Mouse (Mus musculus) midbrain, embryonic 14.5 days (tissue): ENCODE data around the gene Chuk. TPM values are rescaled to one million over a fixed set of nuclear protein-coding genes. Genes with fewer than 3 reads are reported as not detected.

ENCODE experiments used
- ATAC-seq: fragments of 200-750 bp; cut with Nextera tagmentation; 2 replicates; pipeline ENCODE4 v1.8.0; 2017; ENCODE audit warnings: moderate number of reproducible peaks, moderate library complexity; ENCODE audit not compliant: low FRiP score, low TSS enrichment
- DNase-seq: peaks from one replicate; pipeline ENCODE4 v3.0.0-alpha.2; 2015
- H3K27ac ChIP-seq: fragments of 300-500 bp; sonication (generic); replicated peaks from 2 replicates; pipeline ENCODE4 v1.5.1; 2014; ENCODE audit warnings: mild to moderate bottlenecking, low read depth, low read length, moderate library complexity
- H3K27me3 ChIP-seq: fragments of 300-500 bp; sonication (generic); 2 replicates; pipeline ENCODE4 v1.6.1; 2014; ENCODE audit warnings: low read length, control low read depth, mixed read lengths; ENCODE audit not compliant: control insufficient read depth, insufficient read depth
- H3K36me3 ChIP-seq: fragments of 300-500 bp; sonication (generic); 2 replicates; pipeline ENCODE4 v1.6.1; 2014; ENCODE audit warnings: low read length, control low read depth; ENCODE audit not compliant: control insufficient read depth, insufficient read depth
- H3K4me1 ChIP-seq: fragments of 300-500 bp; sonication (generic); 2 replicates; pipeline ENCODE4 v1.6.1; 2014; ENCODE audit warnings: mild to moderate bottlenecking, antibody characterized with exemption, low read length, control low read depth; ENCODE audit not compliant: control insufficient read depth, insufficient read depth
- H3K4me2 ChIP-seq: fragments of 300-500 bp; sonication (generic); 2 replicates; pipeline ENCODE4 v1.6.1; 2014; ENCODE audit warnings: mild to moderate bottlenecking, low read length, moderate library complexity
- H3K4me3 ChIP-seq: fragments of 300-500 bp; sonication (generic); replicated peaks from 2 replicates; pipeline ENCODE4 v1.5.1; 2014; ENCODE audit warnings: low read depth, low read length
- H3K9ac ChIP-seq: fragments of 300-500 bp; sonication (generic); replicated peaks from 2 replicates; pipeline ENCODE4 v1.6.1; 2014; ENCODE audit warnings: mild to moderate bottlenecking, low read length, moderate library complexity
- H3K9me3 ChIP-seq: fragments of 300-500 bp; sonication (generic); 2 replicates; pipeline ENCODE4 v1.6.1; 2016; ENCODE audit warnings: low read length, control low read depth, mixed read lengths; ENCODE audit not compliant: control insufficient read depth
- WGBS: fragments of 180-500 bp; shearing (Covaris S2); extraction: QIAGEN DNeasy Blood & Tissue Kit; methylation state at CpG from one replicate; pipeline ENCODE4 v1.1.7; 2014; 5-methylcytosine and 5-hydroxymethylcytosine counted together
- polyA plus RNA-seq: library from polyadenylated mRNA; unstranded; fragments of >200 nt; fragmentation: Nextera tagmentation; extraction: Ambion mirVana; gene quantifications from 2 replicates; pipeline ENCODE4 v1.2.1, GENCODE M21; 2014

Chuk gene
- polyA plus RNA-seq, 1 experiment from 2014 or later = 60.1 TPM

DNA sequence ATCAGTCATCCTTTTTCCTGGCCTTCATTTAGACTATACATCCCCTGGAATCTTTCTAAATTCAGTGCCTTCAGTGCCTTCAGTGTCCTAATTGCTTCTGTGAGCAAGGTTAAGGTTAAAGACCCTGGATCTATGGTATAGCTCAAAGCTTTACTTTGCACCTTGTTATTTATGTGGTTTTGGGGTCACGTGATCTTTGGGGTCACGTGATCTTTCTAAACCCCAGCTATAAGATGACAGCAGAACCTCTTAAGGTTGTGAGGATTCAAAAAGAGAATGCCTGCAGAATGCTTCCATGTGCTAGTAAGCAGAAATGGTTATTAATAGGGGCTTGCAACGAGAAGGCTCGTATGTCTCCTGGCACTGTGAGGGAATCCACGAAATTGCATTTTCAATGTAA is 73.9 kb downstream of the Chuk start:
- Histone ChIP-seq H3K9me3 (no peaks in the 10 kb centered on the region), H3K9ac (no peak overlapping the region), H3K4me1 (no peaks in the 10 kb centered on the region), H3K4me2 (no peak overlapping the region), H3K27me3 (no peaks in the 10 kb centered on the region), H3K27ac (no peak overlapping the region), H3K36me3 (peaks cover 45% of the 10 kb centered on the region), H3K4me3 (no peak overlapping the region)
- ATAC-seq (no peak), DNase-seq (no peak)
- 95% methylated on average over 5 of the region's 5 CpGs for WGBS

DNA sequence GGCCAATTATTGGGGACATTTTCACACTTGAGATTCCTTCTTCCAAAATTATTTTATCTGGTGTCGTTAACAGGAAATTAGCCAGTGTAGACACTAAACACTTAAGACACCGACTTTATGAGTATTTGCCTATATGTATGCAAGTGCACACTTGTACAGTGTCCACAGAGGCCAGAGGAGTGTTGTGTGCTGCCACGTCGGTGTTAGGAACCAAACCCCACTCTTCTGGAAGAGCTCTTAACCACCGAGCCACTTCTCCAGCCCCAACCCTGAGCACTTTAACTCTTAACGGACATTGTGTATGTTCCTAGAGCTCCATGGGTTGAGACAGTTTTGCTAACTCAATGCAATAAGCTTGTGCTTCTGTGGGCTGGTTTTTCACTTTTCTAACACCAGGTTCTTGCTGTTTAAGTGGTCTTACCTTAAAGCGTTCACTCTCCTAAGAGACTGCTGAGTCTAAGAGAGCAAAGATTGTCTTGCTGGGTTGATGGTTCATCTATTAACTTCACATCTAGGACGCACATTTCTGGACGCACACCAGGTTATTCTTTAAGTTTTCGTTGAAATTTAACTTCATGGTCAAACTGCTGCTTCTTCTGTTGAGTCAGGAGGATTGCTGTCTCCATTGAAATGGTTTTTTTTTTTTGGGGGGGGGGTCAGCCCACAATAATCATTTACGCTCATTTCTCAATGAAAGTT is 75.1 kb downstream of the Chuk start:
- WGBS = 93% methylated on average over 11 of the region's 11 CpGs
- H3K9ac ChIP-seq = no peak overlapping the region
- H3K4me3 ChIP-seq = no peak overlapping the region
- no peak overlapping the region for H3K4me2 ChIP-seq
- DNase-seq = no peak
- no peaks in the 10 kb centered on the region for H3K4me1 ChIP-seq
- no peak overlapping the region for H3K27ac ChIP-seq
- no peaks in the 10 kb centered on the region for H3K27me3 ChIP-seq
- no peaks in the 10 kb centered on the region for H3K9me3 ChIP-seq
- peaks cover 33% of the 10 kb centered on the region for H3K36me3 ChIP-seq
- ATAC-seq = no peak

DNA sequence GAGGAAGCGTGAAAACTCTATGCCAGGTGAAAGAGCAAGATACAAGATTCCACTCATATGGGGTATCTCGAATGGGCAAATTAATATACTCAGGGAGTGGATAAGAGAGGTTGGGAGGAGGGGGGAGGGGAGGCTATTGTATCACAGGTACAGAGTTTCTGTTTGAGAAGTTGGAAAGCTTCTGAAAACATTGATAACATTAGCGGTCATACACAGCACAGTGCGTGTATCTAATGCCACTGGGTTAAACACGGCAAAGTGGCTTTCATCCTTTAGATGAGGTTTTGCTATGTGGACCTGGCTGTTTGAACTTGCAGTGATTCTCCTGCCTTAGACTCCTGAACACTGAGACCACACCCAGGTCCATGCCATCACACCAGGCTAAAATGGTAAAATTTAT is 77.3 kb downstream of the Chuk start:
- H3K9ac ChIP-seq = no peak overlapping the region
- WGBS = 90% methylated on average over 5 of the region's 5 CpGs
- ATAC-seq (no peak), DNase-seq (no peak)
- no peak overlapping the region for H3K4me3 ChIP-seq
- H3K4me2 ChIP-seq = no peak overlapping the region
- no peaks in the 10 kb centered on the region for H3K4me1 ChIP-seq
- H3K27me3 ChIP-seq = no peaks in the 10 kb centered on the region
- no peak overlapping the region for H3K27ac ChIP-seq
- peaks cover 13% of the 10 kb centered on the region for H3K36me3 ChIP-seq
- no peaks in the 10 kb centered on the region for H3K9me3 ChIP-seq

DNA sequence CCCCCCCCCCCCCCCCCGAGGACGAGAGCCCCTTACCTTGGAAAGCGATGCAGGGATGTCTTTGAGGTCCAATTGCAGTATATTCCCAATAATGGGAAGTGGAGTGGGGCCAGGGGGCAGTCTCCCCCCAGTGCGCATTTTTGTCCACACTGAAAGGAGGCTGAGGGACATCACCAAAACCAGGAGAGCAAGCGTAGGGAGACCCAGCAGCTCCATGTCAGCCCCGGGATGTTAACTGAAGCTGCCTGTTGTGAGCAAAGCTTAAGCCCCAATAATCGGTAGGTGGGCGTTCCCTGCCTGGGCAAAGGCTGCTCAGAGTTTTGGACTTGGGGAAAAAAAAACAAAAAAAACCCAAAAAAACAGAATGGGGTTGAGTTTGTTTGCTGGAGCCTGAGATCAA is 78.3 kb downstream of the Chuk start, which contains the start of gene Cyp2c23:
Gene Cyp2c23 (minus strand): TSS at position 237 of the 400 bp plus-strand sequence.
- no peaks in the 10 kb centered on the region for H3K27me3 ChIP-seq
- no peak within 1 kb of the TSS for H3K4me2 ChIP-seq
- no peaks in the 10 kb centered on the region for H3K4me1 ChIP-seq
- no peaks in the 10 kb centered on the region for H3K9me3 ChIP-seq
- 66% methylated on average over 7 of the region's 8 CpGs for WGBS
- DNase-seq (no peak), ATAC-seq (no peak)
- no peak within 1 kb of the TSS for H3K4me3 ChIP-seq
- H3K36me3 ChIP-seq = peaks cover 3% of the 10 kb centered on the region
- no peak within 1 kb of the TSS for H3K9ac ChIP-seq
- no peak within 1 kb of the TSS for H3K27ac ChIP-seq

DNA sequence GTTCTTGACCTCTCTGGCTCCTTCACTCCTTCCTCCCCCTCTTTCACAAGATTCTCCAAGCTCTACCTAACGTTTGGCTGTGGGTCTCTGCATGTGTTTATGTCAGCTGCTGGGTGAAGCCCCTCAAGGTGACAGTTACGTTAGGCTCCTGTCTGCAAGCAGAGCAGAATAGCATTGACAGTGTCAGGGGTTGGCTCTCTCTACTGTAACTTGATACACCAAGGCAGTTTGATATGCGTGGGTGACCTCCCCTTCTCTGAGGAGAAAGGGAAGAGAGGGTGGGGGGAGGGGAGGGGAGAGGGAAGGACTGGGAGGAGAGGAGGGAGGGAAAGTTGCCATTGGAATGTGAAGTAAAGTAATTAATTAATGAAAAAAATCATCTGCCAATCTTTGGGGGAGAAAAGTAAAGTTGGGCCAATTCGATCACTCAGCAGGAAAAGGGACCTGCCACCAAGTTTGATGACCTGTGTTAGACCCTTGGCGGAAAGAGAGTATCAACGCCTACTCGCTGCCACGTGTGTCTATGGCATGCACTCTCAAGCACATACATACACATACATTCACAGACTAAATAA is 80.2 kb downstream of the Chuk start:
- ATAC-seq = no peak
- H3K27me3 ChIP-seq = no peaks in the 10 kb centered on the region
- no peak overlapping the region for H3K4me2 ChIP-seq
- H3K4me3 ChIP-seq = no peak overlapping the region
- no peak overlapping the region for H3K9ac ChIP-seq
- H3K9me3 ChIP-seq = no peaks in the 10 kb centered on the region
- H3K27ac ChIP-seq = no peak overlapping the region
- no peaks in the 10 kb centered on the region for H3K36me3 ChIP-seq
- 69% methylated on average over 8 of the region's 8 CpGs for whole genome bisulfite sequencing
- no peak for DNase-seq
- no peaks in the 10 kb centered on the region for H3K4me1 ChIP-seq

DNA sequence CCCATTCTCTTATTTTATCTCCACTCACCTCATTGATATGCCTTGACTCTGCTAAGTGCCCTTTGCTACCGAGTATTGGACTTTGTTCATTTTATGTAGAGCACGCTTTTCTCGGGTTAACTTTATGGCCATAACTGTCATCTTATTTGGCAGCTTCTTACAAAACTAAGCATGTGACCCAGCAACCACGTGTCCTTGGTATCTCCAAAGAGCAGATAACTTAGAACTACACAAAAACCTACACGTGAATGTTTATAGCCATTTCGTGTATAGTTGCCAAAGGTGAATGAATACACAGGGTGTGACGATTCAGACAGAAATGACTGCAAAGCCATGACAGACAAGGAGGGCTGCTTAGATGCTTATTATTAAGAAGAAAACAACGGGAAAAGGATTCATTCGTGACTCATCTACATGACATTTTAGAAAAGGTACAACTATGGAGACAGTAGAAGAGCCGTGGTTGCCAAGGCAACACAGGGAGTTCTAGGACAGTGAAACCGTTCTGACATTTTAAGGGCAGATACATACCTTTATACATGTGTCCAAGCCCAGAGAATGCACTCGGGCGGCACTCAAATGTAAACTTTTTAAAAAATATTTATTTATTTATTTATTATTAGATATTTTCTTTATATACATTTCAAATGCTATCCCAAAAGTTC is 82.2 kb downstream of the Chuk start:
- Histone ChIP-seq H3K9ac (no peak overlapping the region), H3K4me3 (no peak overlapping the region), H3K4me2 (no peak overlapping the region), H3K9me3 (no peaks in the 10 kb centered on the region), H3K27ac (no peak overlapping the region), H3K36me3 (no peaks in the 10 kb centered on the region), H3K4me1 (no peaks in the 10 kb centered on the region), H3K27me3 (no peaks in the 10 kb centered on the region)
- 90% methylated on average over 13 of the region's 13 CpGs for WGBS
- ATAC-seq = no peak
- no peak for DNase-seq

Other genes with a start within 250 kb of the Chuk start
- gene Dnmbp, start 167.3 kb downstream of the Chuk start, polyA plus RNA-seq = 7.2 and 8.6 TPM in 2 replicates
- gene Cpn1, start 120.9 kb downstream of the Chuk start, polyA plus RNA-seq = 0.12 and 0.19 TPM in 2 replicates
- not detected in 2 replicates for gene Cyp2c23, start 78.3 kb downstream of the Chuk start, polyA plus RNA-seq
- gene Erlin1, start 37.7 kb downstream of the Chuk start, polyA plus RNA-seq = 15.1 and 16.3 TPM in 2 replicates
- 31.2 and 38.4 TPM in 2 replicates for gene Cwf19l1, start 28.4 kb upstream of the Chuk start, polyA plus RNA-seq
- gene Bloc1s2, start 39.0 kb upstream of the Chuk start, polyA plus RNA-seq = 166 and 176 TPM in 2 replicates
- not detected in 2 replicates for gene Pkd2l1, start 85.0 kb upstream of the Chuk start, polyA plus RNA-seq
- 4.4 and 4.5 TPM in 2 replicates for gene Scd3, start 95.8 kb upstream of the Chuk start, polyA plus RNA-seq
- gene Scd2, start 186.2 kb upstream of the Chuk start, polyA plus RNA-seq = 194 and 281 TPM in 2 replicates
- 0.11 and 0.19 TPM in 2 replicates for gene Scd4, start 225.6 kb upstream of the Chuk start, polyA plus RNA-seq